Mouse (Mus musculus): ENCODE measurements around the gene Olfr1251.
"Not testable (repeated sequence)": the region's sequence is repeated elsewhere in the genome, so short reads cannot be mapped to it uniquely, and the experiment has no call there.

Olfr1251 gene

GRCm38 (mm10) chr2:89671836-89672235, at the start of gene Olfr1251:
Gene Olfr1251, minus strand, starts transcription at chr2:89671936.
- no peak for DNase-seq

GRCm38 (mm10) chr2:89691980-89692379, 20.2 kb upstream of the Olfr1251 start:
- peak; percentile 80 for DNase-seq

GRCm38 (mm10) chr2:89661367-89661766, 10.4 kb downstream of the Olfr1251 start, which contains the start of gene Olfr1250:
Gene Olfr1250, minus strand, starts transcription at chr2:89661467.
- no peak for DNase-seq

GRCm38 (mm10) chr2:89634883-89635282, 36.9 kb downstream of the Olfr1251 start, which contains the start of gene Olfr1249:
Gene Olfr1249, minus strand, starts transcription at chr2:89634983.
- DNase-seq: no peak

GRCm38 (mm10) chr2:89618145-89618544, 53.6 kb downstream of the Olfr1251 start, which contains the start of gene Olfr1248:
Gene Olfr1248, minus strand, starts transcription at chr2:89618245.
- DNase-seq: not testable (repeated sequence)

Data from heart, adult 11 months (tissue).